Mouse (Mus musculus) stomach, embryonic 14.5 days (tissue): Measurements from ENCODE around the gene Hcst. TPM values are rescaled to one million over a fixed set of nuclear protein-coding genes. Genes with fewer than 3 reads are reported as not detected.

Experiments used
- ATAC-seq: fragments of 200-750 bp; cut with Nextera tagmentation; 2 replicates; pipeline ENCODE4 v1.8.0; 2017; ENCODE audit warnings: low read depth, moderate TSS enrichment; ENCODE audit not compliant: insufficient number of reproducible peaks, insufficient read depth, low FRiP score
- H3K27ac ChIP-seq: fragments of 300-500 bp; sonication (generic); 2 replicates; pipeline ENCODE4 v1.5.1; 2014; ENCODE audit warnings: mild to moderate bottlenecking, low read length, moderate library complexity, mixed read lengths
- H3K27me3 ChIP-seq: fragments of 300-500 bp; sonication (generic); 2 replicates; pipeline ENCODE4 v1.6.1; 2014; ENCODE audit warnings: low read length, control low read depth, mixed read lengths; ENCODE audit not compliant: control insufficient read depth, insufficient read depth
- H3K36me3 ChIP-seq: fragments of 300-500 bp; sonication (generic); 2 replicates; pipeline ENCODE4 v1.6.1; 2014; ENCODE audit warnings: mild to moderate bottlenecking, control low read depth, low read length, moderate library complexity, mixed read lengths; ENCODE audit not compliant: control insufficient read depth, insufficient read depth
- H3K4me1 ChIP-seq: fragments of 300-500 bp; sonication (generic); 2 replicates; pipeline ENCODE4 v1.6.1; 2014; ENCODE audit warnings: low read length, control low read depth, mixed read lengths; ENCODE audit not compliant: control insufficient read depth, insufficient read depth
- H3K4me2 ChIP-seq: fragments of 300-500 bp; sonication (generic); replicated peaks from 2 replicates; pipeline ENCODE4 v1.6.1; 2014; ENCODE audit warnings: low read depth, low read length, control low read depth
- H3K4me3 ChIP-seq: fragments of 300-500 bp; sonication (generic); 2 replicates; pipeline ENCODE4 v1.5.1; 2014; ENCODE audit warnings: low read depth, low read length, control low read depth
- H3K9ac ChIP-seq: fragments of 300-500 bp; sonication (generic); replicated peaks from 2 replicates; pipeline ENCODE4 v1.6.1; 2014; ENCODE audit warnings: low read depth, mild to moderate bottlenecking, control low read depth, low read length, moderate library complexity, mixed read lengths
- H3K9me3 ChIP-seq: fragments of 300-500 bp; sonication (generic); 2 replicates; pipeline ENCODE4 v1.6.1; 2016; ENCODE audit warnings: low read depth, low read length, control low read depth; ENCODE audit not compliant: control insufficient read depth
- WGBS: fragments of 180-500 bp; shearing (Covaris S2); extraction: QIAGEN DNeasy Blood & Tissue Kit; methylation state at CpG from one replicate; pipeline ENCODE4 v1.1.7; 2014; 5-methylcytosine and 5-hydroxymethylcytosine counted together
- polyA plus RNA-seq: library from polyadenylated mRNA; unstranded; fragments of >200 nt; fragmentation: Nextera tagmentation; extraction: Ambion mirVana; gene quantifications from 2 replicates; pipeline ENCODE4 v1.2.1, GENCODE M21; 2014

The Hcst gene
- polyA plus RNA-seq, result 1.1 TPM in 1 of 2 replicates, not detected in the other

DNA sequence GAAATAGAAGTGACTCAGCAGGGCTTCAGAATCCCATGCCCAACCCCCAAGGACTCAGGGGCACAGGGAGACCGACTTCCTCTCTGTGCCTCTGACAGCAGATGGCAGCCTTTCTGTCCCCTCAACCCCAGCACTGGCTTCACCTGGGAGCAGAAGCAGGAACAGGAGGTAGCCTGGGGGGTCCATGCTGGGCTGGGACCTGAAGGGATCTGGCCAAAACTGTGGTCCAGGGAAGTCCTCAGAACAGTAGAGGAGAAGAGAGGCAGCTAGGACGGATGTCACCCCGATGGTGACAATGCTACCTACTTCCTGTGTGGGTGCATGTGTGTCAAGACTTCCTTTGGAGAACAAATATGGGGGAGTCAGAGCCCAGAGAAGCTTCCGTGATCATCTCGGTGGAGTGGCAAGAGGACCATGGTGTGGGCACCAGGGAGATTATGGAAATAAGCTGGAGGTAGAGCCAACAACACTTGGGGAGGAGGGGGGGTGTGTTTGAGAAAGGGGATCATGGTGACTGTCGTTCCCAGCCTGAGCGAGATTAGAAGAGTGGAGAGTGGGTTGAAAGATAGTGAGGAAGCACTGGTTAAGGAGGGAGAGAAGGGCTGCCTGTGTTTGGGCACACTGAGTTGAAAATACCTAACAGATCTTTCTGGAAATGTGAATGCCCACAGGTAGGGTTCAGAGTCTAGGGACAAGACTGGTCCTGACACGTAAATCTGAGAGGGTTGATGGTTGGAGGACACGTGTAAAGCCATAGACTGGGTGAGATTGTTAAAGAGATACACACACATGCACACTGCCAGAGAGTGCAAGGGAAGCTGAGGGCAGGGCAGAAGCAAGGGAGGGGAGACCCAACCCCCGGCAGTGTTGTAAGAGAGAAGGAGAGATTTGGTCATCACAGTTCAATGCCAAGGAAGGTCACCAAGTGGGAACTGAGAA is at the start of gene Hcst:
TSS of gene Hcst (minus strand) at position 294 of the 939 bp plus-strand sequence.
- Histone ChIP-seq H3K4me3 (no peak within 1 kb of the TSS), H3K27me3 (no peaks in the 10 kb centered on the region), H3K9me3 (no peaks in the 10 kb centered on the region), H3K4me2 (no peak within 1 kb of the TSS), H3K36me3 (no peaks in the 10 kb centered on the region), H3K27ac (no peak within 1 kb of the TSS), H3K9ac (no peak within 1 kb of the TSS), H3K4me1 (peaks cover 5% of the 10 kb centered on the region; the same call in 1 of the 2 replicates)
- 70% methylated on average over 10 of the region's 10 CpGs for WGBS
- no peak for ATAC-seq

DNA sequence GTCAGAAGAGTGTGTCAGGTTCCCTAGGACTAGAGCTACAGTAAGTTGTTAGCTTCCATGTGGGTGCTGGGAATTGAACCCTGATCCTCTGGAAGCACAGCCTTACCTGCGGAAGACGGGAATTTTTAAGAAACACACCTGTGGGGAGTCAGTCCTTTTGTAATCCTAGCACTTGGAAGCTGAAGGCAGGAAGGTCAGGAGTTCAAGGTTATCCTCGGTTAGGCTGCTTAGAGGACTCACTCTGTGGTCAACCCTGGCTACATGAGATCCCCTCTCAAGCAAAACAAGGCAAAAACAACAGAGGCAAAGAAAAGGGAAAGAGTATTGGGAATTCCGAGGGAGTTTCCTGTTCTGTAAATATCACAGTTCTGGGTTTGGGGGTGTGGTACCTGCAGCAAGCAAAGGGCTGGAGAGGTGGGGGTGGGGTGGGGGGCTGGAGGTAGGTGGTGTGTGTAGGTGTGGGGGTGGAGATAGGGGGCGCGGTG is 45.2 kb upstream of the Hcst start:
- Histone ChIP-seq H3K4me3 (no peak overlapping the region), H3K27ac (no peak overlapping the region), H3K4me1 (0 out of 2 replicates have a peak, but pooled peaks cover 4% of the 10 kb centered on the region), H3K4me2 (no peak overlapping the region), H3K9me3 (no peaks in the 10 kb centered on the region), H3K27me3 (peaks cover 52% of the 10 kb centered on the region), H3K36me3 (no peaks in the 10 kb centered on the region), H3K9ac (no peak overlapping the region)
- no peak for ATAC-seq
- 14% methylated on average over 6 of the region's 6 CpGs for WGBS

DNA sequence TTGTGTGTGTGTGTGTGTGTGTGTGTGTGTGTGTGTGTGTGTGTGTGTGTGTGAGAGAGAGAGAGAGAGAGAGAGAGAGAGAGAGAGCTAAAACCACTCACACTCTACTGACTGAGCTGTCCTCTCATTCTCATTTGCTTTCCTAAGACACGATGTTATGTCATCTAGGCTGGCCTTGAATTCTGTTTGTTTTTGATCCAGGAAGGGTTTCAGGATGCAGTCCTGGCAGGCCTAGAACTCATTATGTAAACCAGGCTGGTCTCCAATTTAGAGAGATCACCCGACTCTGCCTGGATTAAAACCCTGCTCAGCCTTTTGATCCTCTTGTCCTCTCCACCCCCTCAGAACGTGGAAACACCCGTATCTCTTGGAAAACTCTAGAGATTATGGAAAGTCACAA is 44.3 kb upstream of the Hcst start:
- Histone ChIP-seq H3K27me3 (peaks cover 59% of the 10 kb centered on the region), H3K4me3 (no peak overlapping the region), H3K27ac (no peak overlapping the region), H3K36me3 (no peaks in the 10 kb centered on the region), H3K9me3 (no peaks in the 10 kb centered on the region), H3K4me1 (0 out of 2 replicates have a peak, but pooled peaks cover 4% of the 10 kb centered on the region), H3K9ac (no peak overlapping the region), H3K4me2 (no peak overlapping the region)
- WGBS, result 23% methylated on average over 4 of the region's 4 CpGs
- ATAC-seq, result no peak

DNA sequence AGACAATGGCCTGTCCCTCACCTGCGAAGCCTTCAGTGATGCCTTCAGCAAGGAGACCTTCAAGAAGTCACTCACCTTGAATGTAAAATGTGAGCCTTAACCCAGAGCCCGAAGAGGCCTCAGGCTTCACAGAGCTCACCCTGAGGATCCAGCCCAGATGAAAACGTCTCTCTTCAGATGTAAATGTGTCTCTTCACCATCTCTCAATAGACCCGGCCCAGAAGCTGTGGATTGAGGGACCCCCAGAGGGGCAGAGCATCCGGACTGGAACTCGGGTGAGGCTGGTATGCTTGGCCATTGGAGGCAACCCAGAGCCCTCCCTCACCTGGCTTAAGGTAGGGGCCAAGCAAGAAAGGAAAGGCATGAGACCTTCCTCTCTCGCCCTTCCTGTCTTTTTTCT is 43.9 kb upstream of the Hcst start:
- Histone ChIP-seq H3K4me1 (0 out of 2 replicates have a peak, but pooled peaks cover 4% of the 10 kb centered on the region), H3K9me3 (no peaks in the 10 kb centered on the region), H3K36me3 (no peaks in the 10 kb centered on the region), H3K4me2 (no peak overlapping the region), H3K9ac (no peak overlapping the region), H3K4me3 (no peak overlapping the region), H3K27ac (no peak overlapping the region), H3K27me3 (peaks cover 63% of the 10 kb centered on the region)
- 35% methylated on average over 7 of the region's 7 CpGs for WGBS
- no peak for ATAC-seq

DNA sequence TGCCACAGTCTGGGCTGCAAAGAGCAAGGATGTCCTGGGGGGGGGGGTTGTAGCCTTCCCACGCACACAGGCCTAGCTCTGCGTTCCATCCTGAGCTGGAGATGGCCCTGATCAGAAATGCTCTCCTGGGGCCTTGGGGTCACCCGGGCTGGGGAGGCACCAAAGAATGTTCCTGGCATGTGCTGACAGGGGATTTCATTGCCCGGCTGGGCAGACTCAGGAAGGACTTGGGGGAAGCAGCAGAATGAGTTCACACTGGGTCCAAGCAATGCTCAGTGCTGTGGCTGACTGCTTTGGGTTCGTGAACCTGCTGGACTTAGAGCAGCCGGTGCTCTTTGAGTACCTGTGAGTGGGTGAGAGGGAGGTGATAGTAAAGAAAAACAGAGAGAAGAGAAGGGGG is 39.8 kb upstream of the Hcst start:
- Histone ChIP-seq H3K4me1 (peaks cover 15% of the 10 kb centered on the region; the same call in 1 of the 2 replicates), H3K9me3 (no peaks in the 10 kb centered on the region), H3K9ac (no peak overlapping the region), H3K36me3 (no peaks in the 10 kb centered on the region), H3K27me3 (peaks cover 76% of the 10 kb centered on the region), H3K27ac (no peak overlapping the region), H3K4me3 (no peak overlapping the region), H3K4me2 (no peak overlapping the region)
- no peak for ATAC-seq
- WGBS, result 43% methylated on average over 6 of the region's 6 CpGs

DNA sequence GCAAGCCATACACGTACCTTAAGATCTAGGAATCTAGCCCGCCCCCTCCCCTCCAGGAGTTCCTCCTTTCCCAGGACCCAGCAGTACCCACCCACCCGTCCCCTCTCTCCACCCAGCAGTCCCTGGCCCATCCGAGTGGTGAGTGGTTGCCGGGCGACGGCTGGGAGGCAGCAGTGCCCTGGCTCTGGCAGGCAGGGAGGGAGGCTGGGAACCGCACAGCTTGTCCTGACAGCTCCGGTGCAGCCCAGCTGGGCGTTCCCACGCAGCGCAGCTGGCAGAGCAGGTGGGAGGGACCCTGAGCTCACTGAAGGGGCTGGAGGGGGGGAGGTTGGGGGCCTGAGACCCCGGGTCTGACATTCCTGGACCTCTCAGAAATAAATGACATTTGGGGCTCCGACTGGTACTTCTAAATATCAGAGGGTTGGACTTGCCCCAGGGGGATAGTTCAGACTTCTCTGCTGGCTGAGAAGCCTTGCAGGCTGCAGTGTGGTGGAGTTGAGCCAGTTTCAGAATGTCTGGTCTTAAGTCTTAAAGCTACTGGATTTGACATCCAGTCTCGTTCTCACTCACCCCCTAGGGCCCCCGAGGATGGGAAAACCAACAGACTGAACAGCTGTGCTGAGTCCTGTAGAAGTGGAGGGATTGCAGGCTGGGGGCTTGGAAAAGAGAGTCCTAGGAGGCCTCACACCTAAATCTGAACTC is 38.1 kb upstream of the Hcst start, which contains the start of the genes Kirrel2 and Nphs1:
TSS of gene Kirrel2 (minus strand) at position 62 of the 702 bp plus-strand sequence.
TSS of gene Nphs1 (plus strand) at position 687 of the 702 bp plus-strand sequence.
- Histone ChIP-seq H3K4me2 (peak within 1 kb of the TSS; percentile 32), H3K9me3 (no peaks in the 10 kb centered on the region), H3K9ac (no peak within 1 kb of the TSS), H3K27me3 (peaks cover 82% of the 10 kb centered on the region), H3K36me3 (no peaks in the 10 kb centered on the region), H3K4me3 (peak within 1 kb of the TSS; percentile 17), H3K4me1 (peaks cover 15% of the 10 kb centered on the region; the same call in 1 of the 2 replicates), H3K27ac (no peak within 1 kb of the TSS; the same call in 1 of the 2 replicates)
- ATAC-seq, result peak; percentile 57; the same call in 1 of the 2 replicates
- 3% methylated on average over 16 of the region's 16 CpGs for WGBS

DNA sequence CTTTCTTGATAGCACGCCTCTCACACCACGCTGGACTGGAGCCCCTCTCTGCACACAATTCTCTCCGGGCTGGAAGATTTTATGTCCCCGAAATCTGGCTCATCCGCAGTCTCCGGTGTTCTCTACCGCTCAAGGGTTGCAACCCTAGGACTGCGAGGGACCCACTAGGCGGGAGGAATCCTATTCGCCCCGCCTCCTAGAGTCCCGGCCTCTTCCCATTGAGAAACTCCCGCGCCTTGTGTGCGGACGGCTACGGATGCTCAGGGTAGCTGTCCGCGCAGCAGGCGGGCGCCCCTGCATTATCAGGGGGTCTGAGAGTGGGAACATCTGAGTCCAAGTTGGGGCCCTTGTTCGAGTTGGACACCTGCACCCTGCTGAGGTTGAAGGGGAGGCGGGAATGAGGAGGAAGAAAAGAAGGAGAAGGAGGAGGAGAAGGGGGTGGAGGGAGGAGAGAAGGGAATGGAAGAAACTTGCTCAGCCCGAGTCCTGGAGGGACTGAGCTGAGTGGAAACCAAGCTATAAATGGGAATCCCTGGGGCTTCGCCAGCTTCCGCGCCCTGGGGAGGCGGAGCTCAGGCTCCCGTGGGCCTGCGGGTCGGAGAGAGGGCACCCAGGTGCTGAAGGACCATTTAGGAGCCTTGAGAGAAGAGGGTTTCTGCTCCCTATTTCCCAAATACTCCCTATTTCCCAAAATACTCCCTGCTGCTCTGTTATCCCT is 37.4 kb upstream of the Hcst start:
- Histone ChIP-seq H3K27ac (no peak overlapping the region), H3K36me3 (no peaks in the 10 kb centered on the region), H3K9me3 (no peaks in the 10 kb centered on the region), H3K4me2 (peak overlapping the region; percentile 32), H3K4me3 (peak overlapping the region; percentile 17), H3K27me3 (peaks cover 78% of the 10 kb centered on the region), H3K9ac (no peak overlapping the region), H3K4me1 (peaks cover 15% of the 10 kb centered on the region; the same call in 1 of the 2 replicates)
- ATAC-seq, result no peak
- under 1% methylated on average over 31 of the region's 31 CpGs for WGBS
